Mouse (Mus musculus): ENCODE results near the gene Gm37596. TPM values are rescaled to one million over a fixed set of nuclear protein-coding genes. Genes with fewer than 3 reads are reported as not detected.
"Not testable (repeated sequence)": the region's sequence is repeated elsewhere in the genome, so short reads cannot be mapped to it uniquely, and the experiment has no call there.

Gene Gm37596
- not detected in 2 replicates for polyA plus RNA-seq (2015; fragmentation: Nextera tagmentation; extraction: Ambion mirVana)

DNA sequence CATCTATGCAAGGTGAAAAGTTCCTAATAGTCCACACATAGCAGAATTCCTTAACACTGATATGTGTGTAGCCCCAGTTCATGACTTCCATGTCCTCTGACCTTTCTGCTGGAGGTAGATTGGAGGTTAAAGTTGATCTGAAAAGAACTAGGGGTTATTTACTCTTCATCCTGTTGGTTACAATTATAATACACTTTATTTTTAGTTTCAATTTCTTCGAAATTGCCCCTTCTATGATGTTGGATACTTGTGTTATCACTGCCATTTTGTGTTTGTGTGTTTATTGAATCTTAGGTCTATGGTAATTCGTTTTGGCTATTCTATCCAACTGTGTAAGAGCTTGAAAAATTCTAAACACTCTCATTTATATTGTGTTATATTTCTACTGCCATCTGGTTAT is at the start of gene Gm37596:
Gene Gm37596, minus strand, starts transcription at position 101 of the 400 bp plus-strand sequence.
- H3K27me3 ChIP-seq; H3K4me1 ChIP-seq (replicated peaks); H3K9ac ChIP-seq; H3K4me3 ChIP-seq; H3K9me3 ChIP-seq; H3K36me3 ChIP-seq; ATAC-seq (ENCODE audit: low read depth); H3K27ac ChIP-seq (replicated peaks); H3K4me2 ChIP-seq: not testable (repeated sequence)
- 80% methylated on average over 1 of the region's 2 CpGs for WGBS

DNA sequence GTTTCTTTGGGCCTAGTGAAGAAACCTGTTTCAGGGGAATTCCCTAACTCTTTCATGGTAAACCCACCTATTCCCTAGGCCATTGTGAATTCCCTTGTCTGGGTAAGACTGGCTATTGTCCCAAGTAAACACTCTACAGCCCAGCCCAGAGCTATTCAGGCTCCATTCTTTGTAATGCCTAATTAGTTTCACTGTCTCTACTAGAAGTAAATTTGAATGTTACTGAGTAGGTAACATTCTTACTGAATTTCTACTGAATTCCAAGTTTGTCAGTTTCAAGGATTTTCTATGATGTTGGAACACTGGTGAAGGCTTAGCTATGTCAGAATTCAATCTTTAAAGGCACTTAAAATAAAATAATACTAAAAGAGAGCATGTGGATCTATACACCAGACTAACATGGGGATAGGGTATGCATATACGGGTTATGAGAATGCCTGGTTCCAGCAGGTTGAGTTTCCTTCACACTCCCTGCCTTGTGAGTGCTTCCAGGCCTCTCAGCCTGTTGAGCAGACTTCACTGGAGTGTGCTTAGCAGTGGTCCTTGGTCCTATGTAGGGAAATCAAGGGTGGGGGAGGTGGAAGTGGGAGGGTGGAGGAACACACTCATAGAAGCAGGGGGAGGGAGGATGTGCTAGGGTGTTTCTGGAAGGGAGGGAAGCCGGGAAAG is 16.2 kb upstream of the Gm37596 start:
- not testable (repeated sequence) for H3K27me3 ChIP-seq; H3K4me1 ChIP-seq (replicated peaks); ATAC-seq (ENCODE audit: low read depth); H3K9me3 ChIP-seq; H3K9ac ChIP-seq; H3K4me3 ChIP-seq; H3K27ac ChIP-seq (replicated peaks); H3K36me3 ChIP-seq; H3K4me2 ChIP-seq
- WGBS: 80% methylated on average over 2 of the region's 2 CpGs

DNA sequence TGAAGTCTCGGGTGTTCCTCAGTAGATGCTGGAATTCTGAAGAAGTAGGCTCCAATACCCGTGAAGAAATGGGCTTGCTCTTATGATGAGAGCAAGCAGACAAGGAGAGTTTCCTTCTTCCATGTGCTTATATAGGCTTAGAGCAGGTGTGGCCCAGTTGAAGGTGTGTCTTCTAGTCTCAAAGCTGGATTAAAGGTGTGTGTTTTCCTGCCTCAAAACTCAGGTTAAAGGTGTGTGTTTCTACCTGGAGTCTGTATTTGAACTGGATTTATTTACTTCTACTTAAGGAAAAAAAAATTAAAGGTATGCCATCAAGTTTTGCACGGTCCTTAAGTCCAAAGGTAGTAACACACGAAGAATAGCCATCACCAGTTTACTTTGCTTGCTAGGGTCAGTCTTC is 16.7 kb downstream of the Gm37596 start, which contains the start of gene Tdpoz1:
Gene Tdpoz1, minus strand, starts transcription at position 101 of the 400 bp plus-strand sequence.
- H3K4me3 ChIP-seq; H3K9ac ChIP-seq; ATAC-seq (ENCODE audit: low read depth); H3K4me2 ChIP-seq; H3K27ac ChIP-seq (replicated peaks); H3K36me3 ChIP-seq; H3K9me3 ChIP-seq; H3K27me3 ChIP-seq; H3K4me1 ChIP-seq (replicated peaks): not testable (repeated sequence)
- 88% methylated on average over 3 of the region's 4 CpGs for WGBS

DNA sequence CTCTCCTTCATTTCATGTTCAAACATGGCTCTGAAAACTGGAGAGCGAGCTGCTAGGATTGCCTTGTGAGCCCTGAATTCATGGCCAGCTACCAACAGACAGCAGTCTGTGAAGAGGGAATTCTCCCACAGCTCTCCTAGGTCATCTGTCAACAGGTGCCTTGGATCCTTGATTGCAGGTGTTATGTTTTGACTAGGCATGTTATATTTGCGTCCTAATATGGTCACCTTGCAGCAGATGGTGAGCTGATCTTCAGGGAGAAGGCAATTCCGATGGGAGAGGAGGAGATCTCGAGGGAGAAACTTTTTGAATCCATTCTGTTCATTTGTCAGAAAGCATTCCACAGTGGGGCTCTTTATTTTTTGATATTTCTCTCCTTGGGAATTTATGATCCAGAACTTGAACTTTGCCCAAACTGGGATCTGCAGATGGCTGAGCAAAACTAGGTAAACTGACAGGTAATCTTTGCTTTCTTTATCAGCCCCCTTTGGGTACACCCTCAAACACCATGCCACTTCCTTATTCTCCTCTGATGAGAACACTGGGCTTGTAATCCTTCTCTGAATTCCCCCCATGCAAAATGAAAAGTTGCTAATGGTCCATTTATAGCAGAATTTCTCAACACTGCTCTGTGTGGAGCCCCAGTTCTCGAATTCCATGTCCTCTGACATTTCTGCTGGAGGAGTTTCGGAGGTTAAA is 21.9 kb downstream of the Gm37596 start:
- H3K9ac ChIP-seq; H3K4me1 ChIP-seq (replicated peaks); H3K4me2 ChIP-seq; H3K9me3 ChIP-seq; H3K4me3 ChIP-seq; ATAC-seq (ENCODE audit: low read depth); H3K27me3 ChIP-seq; H3K27ac ChIP-seq (replicated peaks); H3K36me3 ChIP-seq: not testable (repeated sequence)
- WGBS: 86% methylated on average over 5 of the region's 6 CpGs

DNA sequence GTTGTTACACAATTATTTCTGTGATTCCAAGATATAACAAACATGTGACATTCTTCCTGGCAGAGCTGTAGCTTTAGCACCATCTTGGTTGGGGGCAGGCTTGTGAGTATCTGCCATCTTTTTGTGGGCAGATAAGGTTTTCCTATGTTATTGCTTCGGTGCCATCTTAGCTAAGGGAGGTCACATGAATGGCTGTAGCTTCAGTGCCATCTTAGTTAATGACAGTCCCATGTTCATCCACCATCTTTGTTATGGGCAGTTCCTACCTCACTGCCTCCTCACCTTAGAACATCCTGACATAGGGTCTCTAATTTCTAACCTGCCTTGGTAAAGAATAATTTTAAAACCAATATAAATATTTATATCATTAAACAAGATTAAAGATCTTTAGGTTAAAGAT is 38.6 kb downstream of the Gm37596 start:
- 84% methylated on average over 1 of the region's 1 CpGs for WGBS
- no peak overlapping the region for H3K9ac ChIP-seq

DNA sequence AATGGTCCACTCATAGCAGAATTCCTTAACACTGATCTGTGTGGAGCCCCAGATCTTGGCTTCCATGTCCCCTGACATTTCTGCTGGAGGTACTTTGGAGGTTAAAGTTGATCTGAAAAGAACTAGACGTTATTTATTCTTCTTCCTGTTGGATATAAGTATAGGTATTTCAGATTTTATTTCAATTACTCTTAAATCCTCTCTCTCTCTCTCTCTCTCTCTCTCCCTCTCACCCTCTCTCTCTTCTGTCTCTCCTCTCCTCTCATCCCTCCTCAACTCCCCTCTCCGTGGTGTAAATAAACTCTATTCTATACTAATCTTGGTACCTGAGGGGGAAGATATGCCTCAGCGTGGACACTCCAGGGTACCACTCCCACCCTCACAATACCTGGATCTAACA is 40.3 kb downstream of the Gm37596 start, which contains the start of gene Tdpoz2:
Gene Tdpoz2, minus strand, starts transcription at position 101 of the 400 bp plus-strand sequence.
- no peak for ATAC-seq (ENCODE audit: low read depth)
- no peak within 1 kb of the TSS for H3K4me2 ChIP-seq
- 90% methylated on average over 3 of the region's 3 CpGs for WGBS
- H3K9ac ChIP-seq: no peak within 1 kb of the TSS
- no peaks in the 10 kb centered on the region for H3K27me3 ChIP-seq
- H3K4me1 ChIP-seq (replicated peaks): no peaks in the 10 kb centered on the region
- no peak within 1 kb of the TSS for H3K4me3 ChIP-seq
- H3K36me3 ChIP-seq: no peaks in the 10 kb centered on the region
- no peak within 1 kb of the TSS for H3K27ac ChIP-seq (replicated peaks)
- no peaks in the 10 kb centered on the region for H3K9me3 ChIP-seq

More for the DNA sequence above, 38.6 kb downstream of the Gm37596 start:
- no peak for ATAC-seq (ENCODE audit: low read depth)
- no peak overlapping the region for H3K4me2 ChIP-seq
- no peaks in the 10 kb centered on the region for H3K27me3 ChIP-seq
- no peaks in the 10 kb centered on the region for H3K36me3 ChIP-seq
- no peak overlapping the region for H3K27ac ChIP-seq (replicated peaks)
- no peaks in the 10 kb centered on the region for H3K9me3 ChIP-seq
- no peaks in the 10 kb centered on the region for H3K4me1 ChIP-seq (replicated peaks)
- no peak overlapping the region for H3K4me3 ChIP-seq

Other genes starting within 250 kb of the Gm37596 start
- gene Tchhl1, start 224.3 kb downstream of the Gm37596 start, polyA plus RNA-seq (2015; fragmentation: Nextera tagmentation; extraction: Ambion mirVana): not detected in 2 replicates
- 312 and 319 TPM in 2 replicates for gene S100a11, start 172.6 kb downstream of the Gm37596 start, polyA plus RNA-seq (2015; fragmentation: Nextera tagmentation; extraction: Ambion mirVana)
- 363 and 435 TPM in 2 replicates for gene S100a10, start 138.0 kb downstream of the Gm37596 start, polyA plus RNA-seq (2015; fragmentation: Nextera tagmentation; extraction: Ambion mirVana)
- gene Tdpoz2, start 40.4 kb downstream of the Gm37596 start, polyA plus RNA-seq (2015; fragmentation: Nextera tagmentation; extraction: Ambion mirVana): not detected in 2 replicates
- not detected in 2 replicates for gene Tdpoz1, start 16.8 kb downstream of the Gm37596 start, polyA plus RNA-seq (2015; fragmentation: Nextera tagmentation; extraction: Ambion mirVana)
- gene Gm5773, start 79.9 kb upstream of the Gm37596 start, polyA plus RNA-seq (2015; fragmentation: Nextera tagmentation; extraction: Ambion mirVana): not detected in 2 replicates
- not detected in 2 replicates for gene Tdpoz4, start 103.3 kb upstream of the Gm37596 start, polyA plus RNA-seq (2015; fragmentation: Nextera tagmentation; extraction: Ambion mirVana)
- gene Tdpoz3, start 132.9 kb upstream of the Gm37596 start, polyA plus RNA-seq (2015; fragmentation: Nextera tagmentation; extraction: Ambion mirVana): not detected in 2 replicates

Measured in neural tube, embryonic 13.5 days (tissue).